Mouse (Mus musculus): ENCODE data around the gene Gm884.

- no peak for TF ChIP-seq EP300 (IDR thresholded peaks at IDR 0.05; ENCODE audit: low read depth in 1 of 2, low read length in 2 of 2)
- TF ChIP-seq POLR2AphosphoS2 (IDR thresholded peaks at IDR 0.05; ENCODE audit: low read length), result no peak
- peak in 1 of 3 experiments; percentile 38; a peak in 2 of 6 replicates for TF ChIP-seq CTCF (IDR thresholded peaks at IDR 0.05 in 2 of 3, conservative IDR thresholded peaks at IDR 0.05 in 1 of 3; ENCODE audit: control insufficient read depth in 1 of 3, insufficient read depth in 1 of 3, low read depth in 2 of 3, low read length in 3 of 3, poor library complexity in 1 of 3, severe bottlenecking in 1 of 3)
- TF ChIP-seq USF1 (IDR thresholded peaks at IDR 0.05; ENCODE audit: low read depth, low read length), result no peak
- no peak for TF ChIP-seq HCFC1 (IDR thresholded peaks at IDR 0.05; ENCODE audit: low read depth, low read length)
- no peak for TF ChIP-seq USF2 (IDR thresholded peaks at IDR 0.05; ENCODE audit: borderline replicate concordance in 1 of 2, insufficient read depth in 1 of 2, low read depth in 1 of 2, low read length in 2 of 2)
- TF ChIP-seq MAX (IDR thresholded peaks at IDR 0.05; ENCODE audit: low read length), result no peak
- no peak for TF ChIP-seq SIN3A (IDR thresholded peaks at IDR 0.05; ENCODE audit: low read length)
- TF ChIP-seq SMC3 (IDR thresholded peaks at IDR 0.05; ENCODE audit: low read depth, low read length), result no peak; the same call in 1 of the 2 replicates
These were observed 64.9 kb downstream of the Gm884 start for GRCm38 (mm10) chr11:103556021-103556420.
